Mouse (Mus musculus) T-helper 2 cell (primary cell): ENCODE data around the gene Nap1l5.

Source experiments
- in situ Hi-C: fragments of 300-600 bp; cut with MboI, MseI; formaldehyde crosslinking; loops from one replicate; pipeline ENCODE4 v1.15.1; 2025; ENCODE audit warnings: high pct_unique_total_duplicates

Gene Nap1l5

GRCm38 (mm10) chr6:58907336-58907735 lies 460 bp upstream of the Nap1l5 start:
- in situ Hi-C loops, result no loop called here

- in situ Hi-C loops, result no loop called here
These were observed 2.3 kb downstream of the Nap1l5 start for GRCm38 (mm10) chr6:58904551-58904950.

DNA sequence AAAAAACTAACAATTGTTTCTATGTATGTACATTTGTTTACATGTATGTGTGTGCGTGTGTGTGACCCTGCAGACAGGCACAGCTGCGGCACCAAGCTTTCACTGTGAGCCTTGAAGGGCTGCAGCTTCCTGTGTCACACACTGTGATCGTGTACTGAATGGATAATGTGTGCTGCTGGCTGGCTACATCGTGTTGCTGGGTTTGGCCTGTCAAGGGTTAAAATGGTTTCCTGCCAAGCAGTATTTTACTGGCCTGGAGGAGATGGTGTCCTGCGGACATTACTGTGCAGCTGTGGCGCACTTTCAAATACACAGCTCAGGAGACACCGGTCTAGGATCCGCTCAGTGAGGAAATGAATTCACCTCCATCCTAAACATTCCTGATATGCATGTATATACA lies 3.7 kb downstream of the Nap1l5 start:
- in situ Hi-C loops, result no loop called here

GRCm38 (mm10) chr6:58900536-58900935 lies 6.3 kb downstream of the Nap1l5 start:
- in situ Hi-C loops, result no loop called here

- in situ Hi-C loops, result no loop called here
These were observed 7.8 kb downstream of the Nap1l5 start for GRCm38 (mm10) chr6:58899076-58899475.

- in situ Hi-C loops, result no loop called here
These were observed 10.2 kb downstream of the Nap1l5 start for GRCm38 (mm10) chr6:58896648-58897047.

DNA sequence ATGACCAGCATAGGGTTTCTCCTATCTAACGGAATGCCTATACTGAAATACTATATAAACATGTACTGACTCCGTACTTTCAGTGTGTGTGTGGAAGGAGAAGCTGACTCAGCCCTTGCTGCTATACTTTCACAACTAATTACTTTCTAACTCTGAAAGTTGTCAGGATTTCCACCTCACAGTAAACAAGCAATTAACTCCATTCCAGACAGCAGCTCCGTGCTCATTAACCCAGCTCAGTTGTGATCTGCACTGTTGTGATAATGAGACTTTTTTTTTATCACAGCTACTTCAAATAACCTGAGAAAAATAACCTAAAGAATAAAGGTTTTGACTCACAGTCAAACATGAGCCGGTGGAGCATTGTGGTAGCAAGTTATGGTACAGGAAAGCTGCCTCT lies 11.9 kb downstream of the Nap1l5 start:
- in situ Hi-C loops, result no loop called here

GRCm38 (mm10) chr6:58893307-58893706 lies 13.6 kb downstream of the Nap1l5 start:
- in situ Hi-C loops, result no loop called here

DNA sequence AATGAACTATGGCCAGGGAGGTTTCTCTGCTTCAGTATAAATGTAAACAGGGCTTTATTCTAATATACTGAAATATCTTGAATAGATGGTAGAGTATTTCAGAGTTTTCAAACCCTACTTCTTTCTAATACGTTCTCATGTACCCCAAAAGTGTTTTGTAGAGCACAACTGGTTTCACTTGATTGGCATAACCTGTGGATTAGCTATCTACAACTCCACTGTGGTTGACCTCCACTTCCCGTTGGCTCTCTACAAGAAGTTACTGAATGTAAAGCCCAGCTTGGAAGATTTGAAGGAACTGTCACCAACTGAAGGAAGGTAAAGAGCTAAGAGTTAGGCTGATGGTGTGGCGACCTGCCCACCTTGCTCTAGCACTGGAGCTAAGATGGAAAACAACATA lies 17.0 kb downstream of the Nap1l5 start:
- in situ Hi-C loops, result no loop called here

- in situ Hi-C loops, result no loop called here
These were observed 24.6 kb downstream of the Nap1l5 start for GRCm38 (mm10) chr6:58882271-58882670.

DNA sequence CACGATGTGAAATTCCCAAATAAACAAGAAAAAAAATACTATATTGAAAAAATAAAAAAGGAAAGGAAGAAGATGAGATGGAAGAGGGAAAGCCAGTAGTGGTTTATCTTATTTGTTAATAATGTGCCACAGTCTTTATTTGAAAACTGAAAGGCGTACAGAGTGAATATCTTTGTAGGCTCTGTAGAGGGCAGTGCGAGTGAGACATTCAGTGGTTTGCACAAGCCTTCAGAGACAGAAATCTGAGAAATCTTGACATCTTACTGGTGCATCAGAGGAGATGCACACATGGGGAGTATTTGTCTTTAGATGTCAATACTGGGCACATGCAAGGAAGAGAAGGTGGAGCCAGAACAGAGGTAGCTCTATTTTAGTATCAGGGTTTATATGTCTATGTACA lies 25.5 kb downstream of the Nap1l5 start:
- in situ Hi-C loops, result no loop called here

GRCm38 (mm10) chr6:58880861-58881260 lies 26.0 kb downstream of the Nap1l5 start:
- in situ Hi-C loops, result no loop called here

DNA sequence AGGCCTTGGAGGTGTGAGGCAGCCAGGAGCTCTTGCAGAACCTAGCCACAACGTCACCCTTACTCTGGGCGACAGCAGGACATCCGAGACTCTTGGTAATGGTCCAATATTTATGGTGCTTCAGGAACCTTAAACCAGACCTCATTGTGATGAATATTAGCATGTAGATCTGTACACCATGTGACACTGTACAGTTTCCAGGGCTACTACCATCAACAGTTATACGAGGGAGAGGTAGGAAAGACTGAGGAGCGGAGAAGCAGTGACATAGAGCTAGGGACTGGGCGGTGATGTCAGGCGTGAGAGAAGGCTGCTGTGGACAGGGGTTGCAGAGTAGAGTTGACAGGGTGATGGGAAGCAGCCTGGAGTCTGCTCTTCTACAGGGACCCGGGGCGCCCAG lies 26.9 kb downstream of the Nap1l5 start:
- in situ Hi-C loops, result no loop called here

DNA sequence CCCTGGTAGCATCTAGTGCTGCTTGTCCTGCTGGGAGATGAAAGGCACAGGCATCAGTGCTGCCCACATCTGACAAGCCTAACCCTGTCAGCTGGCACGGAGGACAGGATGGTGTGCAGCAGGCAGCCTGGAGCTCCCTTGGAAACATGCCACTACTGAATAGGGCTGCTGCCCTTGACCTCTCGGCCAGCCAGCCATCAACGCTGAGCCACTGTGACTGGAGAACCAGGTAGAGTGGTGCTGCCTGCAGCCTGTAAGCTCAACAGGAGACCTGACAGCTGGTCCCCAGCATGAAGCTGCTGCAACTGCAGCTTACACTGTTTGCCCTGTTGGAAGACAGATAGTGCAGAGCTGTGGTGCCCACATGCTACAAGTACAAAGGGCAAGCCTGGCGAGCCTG lies 27.3 kb downstream of the Nap1l5 start:
- in situ Hi-C loops, result no loop called here

DNA sequence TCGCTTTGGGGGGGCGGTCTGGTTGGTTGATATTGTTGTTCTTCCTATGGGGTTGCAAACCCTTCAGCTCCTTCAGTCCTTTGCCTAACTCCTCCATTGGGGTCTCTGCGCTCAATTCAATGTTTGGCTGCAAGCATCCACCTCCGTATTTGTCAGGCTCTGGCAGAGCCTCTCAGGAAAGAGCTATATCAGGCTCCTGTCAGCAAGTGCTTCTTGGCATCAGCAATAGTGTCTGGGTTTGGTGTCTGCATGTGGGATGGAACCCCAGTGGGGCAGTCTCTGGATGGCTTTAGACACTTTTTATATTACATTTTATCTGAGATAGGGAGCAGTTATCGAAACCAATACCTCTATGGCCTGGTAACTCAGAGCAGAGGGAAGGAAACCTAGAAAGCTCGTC lies 39.0 kb downstream of the Nap1l5 start:
- in situ Hi-C loops, result loop anchor here (25.0 kb wide), 1 partner anchor 319 kb away; no protein-coding TSS in a partner anchor

DNA sequence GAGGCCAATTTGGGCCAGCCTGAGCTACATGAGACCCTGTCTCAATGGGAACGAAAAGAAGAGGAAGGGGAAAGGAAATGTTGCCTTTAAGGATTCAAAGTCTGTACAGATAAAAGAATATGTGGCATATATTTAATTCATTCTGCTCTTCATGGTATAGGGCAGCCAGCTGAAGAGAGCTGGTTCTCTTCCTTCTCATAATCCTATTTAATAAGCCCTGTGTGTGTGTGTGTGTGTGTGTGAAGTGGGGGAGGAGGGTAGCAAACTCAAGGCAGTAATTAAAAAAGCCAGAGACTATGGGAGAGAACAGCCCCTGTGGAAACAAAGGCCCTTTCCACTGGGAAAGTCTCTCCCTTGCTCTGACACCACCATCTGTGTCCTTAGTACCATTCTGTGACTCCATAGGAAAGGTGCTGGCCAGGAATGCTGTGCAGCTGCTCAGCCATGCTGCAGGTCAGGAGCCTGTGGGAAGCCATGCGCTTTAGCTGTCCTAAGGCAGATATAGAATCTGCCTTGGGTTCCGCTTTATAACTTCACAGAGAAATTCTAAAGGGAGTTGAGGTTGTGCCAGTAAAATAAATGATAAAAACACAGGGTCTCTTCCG lies 43.1 kb downstream of the Nap1l5 start:
- in situ Hi-C loops, result loop anchor here (25.0 kb wide), 1 partner anchor 324 kb away; no protein-coding TSS in a partner anchor

DNA sequence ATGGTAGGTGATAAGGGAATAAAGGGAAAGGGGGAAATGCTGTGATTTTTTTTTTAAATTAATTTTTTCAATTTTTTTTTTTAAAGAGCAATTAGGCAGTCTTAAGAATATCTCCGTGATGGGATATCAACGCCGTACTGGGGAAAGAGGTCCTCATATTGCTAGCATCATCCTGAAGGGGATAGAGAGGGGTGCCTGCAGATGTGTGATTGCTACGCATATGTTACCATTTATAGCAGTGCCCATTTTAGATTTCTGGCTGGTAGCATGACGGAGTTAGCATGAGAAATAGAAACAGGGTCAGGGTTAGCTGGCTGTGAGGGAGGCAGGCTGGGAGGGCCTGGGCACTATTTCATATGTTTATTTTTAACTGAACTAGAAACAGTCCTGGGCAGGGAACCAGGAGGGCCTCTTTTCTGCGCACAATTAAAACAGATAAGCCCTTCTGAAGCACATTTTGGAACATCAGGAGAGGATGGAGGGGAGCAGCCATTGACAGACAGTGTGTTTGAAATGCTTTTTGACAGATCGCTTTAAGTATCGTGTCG lies 44.4 kb downstream of the Nap1l5 start:
- in situ Hi-C loops, result loop anchor here (25.0 kb wide), 1 partner anchor 325 kb away; no protein-coding TSS in a partner anchor

GRCm38 (mm10) chr6:58859517-58859916 lies 47.4 kb downstream of the Nap1l5 start:
- in situ Hi-C loops, result loop anchor here (25.0 kb wide), 1 partner anchor 328 kb away; no protein-coding TSS in a partner anchor

- in situ Hi-C loops, result loop anchor here (25.0 kb wide), 1 partner anchor 331 kb away; no protein-coding TSS in a partner anchor
These were observed 50.4 kb downstream of the Nap1l5 start for GRCm38 (mm10) chr6:58856494-58856893.

DNA sequence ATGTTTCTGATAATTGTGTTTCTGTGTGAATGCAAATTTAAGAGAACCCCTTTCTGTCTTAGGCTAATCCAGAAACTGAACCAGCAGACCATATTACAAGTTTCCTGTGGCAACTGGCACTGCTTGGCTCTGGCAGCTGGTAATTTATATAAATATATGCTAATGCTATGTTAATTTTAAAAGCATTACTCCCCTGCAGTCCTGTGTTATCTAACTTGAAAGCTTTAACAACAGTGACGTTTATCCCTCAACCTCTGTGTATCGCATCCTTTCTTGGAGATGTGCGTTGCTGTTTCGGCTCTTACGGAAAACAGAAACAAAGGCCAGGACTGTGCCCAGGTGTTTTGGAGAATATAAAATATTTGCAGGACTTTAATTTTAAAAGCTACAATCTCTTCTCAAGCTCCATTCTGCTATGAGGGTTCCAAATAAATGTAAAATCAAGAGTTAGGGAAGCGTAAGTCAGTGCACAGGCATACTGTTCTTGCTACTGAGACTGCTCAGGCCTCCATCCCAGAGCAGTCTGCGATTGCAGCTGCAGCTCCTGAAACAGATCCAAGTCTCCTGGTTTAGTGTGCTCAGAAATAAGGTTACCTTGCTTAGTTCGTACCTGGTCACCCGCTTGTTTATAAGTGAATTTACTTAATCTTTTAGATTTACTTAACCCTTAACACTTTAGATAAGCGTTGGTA lies 51.1 kb downstream of the Nap1l5 start:
- in situ Hi-C loops, result loop anchor here (25.0 kb wide), 1 partner anchor 331 kb away; no protein-coding TSS in a partner anchor
